Comparison of ENCODE assay signal across 11 mouse cellular contexts in the genomic region with DNA sequence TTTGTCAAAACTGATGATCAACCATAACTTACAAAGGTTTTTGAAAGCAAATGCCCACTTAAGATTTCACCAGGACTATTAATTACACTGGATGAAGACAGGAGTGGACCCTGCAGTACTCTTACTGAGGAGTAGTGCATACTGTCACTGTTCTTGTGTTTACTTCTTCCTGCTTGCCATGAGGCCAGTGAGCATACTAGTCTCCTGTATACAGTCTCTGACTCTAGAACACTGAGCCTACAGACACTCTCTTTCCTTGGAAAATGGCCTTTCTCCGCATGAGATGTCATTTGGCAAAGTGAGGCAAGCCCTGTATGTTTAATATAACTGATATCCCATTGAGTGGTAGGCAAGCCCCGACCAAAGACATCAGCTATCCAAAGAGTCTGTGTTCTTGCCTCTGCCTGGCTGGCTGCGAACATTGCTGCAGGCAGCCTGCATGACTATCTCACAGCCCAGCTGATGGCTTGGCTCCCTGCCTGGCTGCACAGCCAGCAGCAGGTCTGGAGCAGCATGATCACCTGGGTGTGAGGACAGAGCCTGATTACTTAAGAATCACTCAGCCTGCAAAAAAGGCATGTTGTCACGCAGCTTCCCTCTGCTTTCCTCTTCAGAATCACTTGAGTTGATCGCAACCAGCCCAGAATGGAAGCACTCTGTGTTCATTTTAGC.
DNase-seq lines count a peak whose midpoint lies in the region; ATAC-seq lines count a peak whose summit lies in the region.
"Had no signal": no experiment of that assay in that cellular context is flagged by ENCODE, and none has a peak within 500 bp of the region (broad histone marks: within the 10 kb centered on the region; RNA-seq: fewer than 3 reads in every experiment).

No protein-coding gene starts in this region.

- H3K4me3 ChIP-seq in forebrain, embryonic 13.5 days = no peak overlapping the region
- H3K4me3 ChIP-seq in forebrain, embryonic 11.5 days (ENCODE audit: low read depth, low read length) = no peak overlapping the region
- H3K4me3 ChIP-seq in hindbrain, embryonic 15.5 days = no peak overlapping the region
- H3K4me3 ChIP-seq: stomach, embryonic 15.5 days had no signal

- no peak overlapping the region for H3K27ac ChIP-seq in forebrain, embryonic 13.5 days
- H3K27ac ChIP-seq in forebrain, embryonic 11.5 days (ENCODE audit: low read depth, low read length) = no peak overlapping the region
- H3K27ac ChIP-seq in hindbrain, embryonic 15.5 days (replicated peaks) = no peak overlapping the region
- H3K27ac ChIP-seq: stomach, embryonic 15.5 days had no signal

- ATAC-seq in forebrain, embryonic 13.5 days = 0 out of 2 replicates have a peak, but pooled peaks have one; percentile 63
- ATAC-seq in forebrain, embryonic 11.5 days (replicated peaks; ENCODE audit: low FRiP score) = no peak
- peak; percentile 81 for ATAC-seq in hindbrain, embryonic 15.5 days (ENCODE audit: low FRiP score, low read depth)
- no peak for ATAC-seq in granulocyte monocyte progenitor cell, adult 5-6 weeks (replicated peaks; ENCODE audit: poor library complexity, severe bottlenecking)

- no peak overlapping the region for H3K4me2 ChIP-seq in forebrain, embryonic 13.5 days
- H3K4me2 ChIP-seq in forebrain, embryonic 11.5 days (ENCODE audit: low read depth, low read length, severe bottlenecking) = no peak overlapping the region
- H3K4me2 ChIP-seq in hindbrain, embryonic 15.5 days = no peak overlapping the region
- H3K4me2 ChIP-seq: stomach, embryonic 15.5 days had no signal

- H3K9me3 ChIP-seq in forebrain, embryonic 13.5 days (replicated peaks) = no peaks in the 10 kb centered on the region; the same call in 1 of the 2 replicates
- H3K9me3 ChIP-seq in forebrain, embryonic 11.5 days (ENCODE audit: control insufficient read depth, low read length) = no peaks in the 10 kb centered on the region
- no peaks in the 10 kb centered on the region for H3K9me3 ChIP-seq in hindbrain, embryonic 15.5 days
- H3K9me3 ChIP-seq: stomach, embryonic 15.5 days had no signal

- DNase-seq in forebrain, embryonic 11.5 days (ENCODE audit: low spot score) = no peak
- DNase-seq in urinary bladder, postnatal 25 days (ENCODE audit: low spot score) = peak; percentile 6
- DNase-seq in urinary bladder, postnatal 10 days (ENCODE audit: low spot score) = no peak
- DNase-seq in spleen, adult 18-20 months = no peak
- DNase-seq in natural killer cell, adult 2 months (ENCODE audit: low spot score in 2 of 2) = no peak
- DNase-seq: kidney, adult 18-20 months had no signal

- no peaks in the 10 kb centered on the region for H3K4me1 ChIP-seq in forebrain, embryonic 13.5 days
- no peaks in the 10 kb centered on the region for H3K4me1 ChIP-seq in forebrain, embryonic 11.5 days (replicated peaks; ENCODE audit: control insufficient read depth, insufficient read depth, low read length)
- no peaks in the 10 kb centered on the region for H3K4me1 ChIP-seq in hindbrain, embryonic 15.5 days (replicated peaks)
- H3K4me1 ChIP-seq: stomach, embryonic 15.5 days had no signal

- no peak overlapping the region for H3K9ac ChIP-seq in forebrain, embryonic 13.5 days
- no peak overlapping the region for H3K9ac ChIP-seq in forebrain, embryonic 11.5 days (ENCODE audit: low read length)
- no peak overlapping the region for H3K9ac ChIP-seq in hindbrain, embryonic 15.5 days
- H3K9ac ChIP-seq: stomach, embryonic 15.5 days had no signal

- no peaks in the 10 kb centered on the region for H3K27me3 ChIP-seq in forebrain, embryonic 13.5 days
- H3K27me3 ChIP-seq in forebrain, embryonic 11.5 days (ENCODE audit: control insufficient read depth, insufficient read depth, low read length) = no peaks in the 10 kb centered on the region
- H3K27me3 ChIP-seq in hindbrain, embryonic 15.5 days = no peaks in the 10 kb centered on the region
- H3K27me3 ChIP-seq: CH12.LX; stomach, embryonic 15.5 days had no signal

- H3K36me3 ChIP-seq in forebrain, embryonic 13.5 days (ENCODE audit: poor library complexity, severe bottlenecking) = no peaks in the 10 kb centered on the region
- H3K36me3 ChIP-seq in forebrain, embryonic 11.5 days (ENCODE audit: control insufficient read depth, insufficient read depth, low read length) = no peaks in the 10 kb centered on the region
- H3K36me3 ChIP-seq in hindbrain, embryonic 15.5 days = no peaks in the 10 kb centered on the region
- H3K36me3 ChIP-seq: stomach, embryonic 15.5 days had no signal

- 62% methylated on average over 5 of the region's 5 CpGs for WGBS in forebrain, embryonic 13.5 days
- 68% methylated on average over 5 of the region's 5 CpGs for WGBS in forebrain, embryonic 11.5 days
- 42% methylated on average over 5 of the region's 5 CpGs for WGBS in hindbrain, embryonic 15.5 days

Comparison
In these comparisons a context has a peak if more than half of its experiments do, and no peak if none do; other contexts are left out.
1. ATAC-seq: peak in forebrain, embryonic 13.5 days (single experiment) and hindbrain, embryonic 15.5 days (single experiment); none in forebrain, embryonic 11.5 days (single experiment) and granulocyte monocyte progenitor cell, adult 5-6 weeks (single experiment).